Mouse (Mus musculus) G1E (cell line): ENCODE measurements at regions not wholly inside any gene's neighbourhood (a gene's known extent, or its start where the extent isn't known, plus 50 kb on each side); places are given as distances from the start of the nearest gene placed in this dataset.
A peak's percentile ranks its signal among the peaks of the same experiment; 100 is the strongest.

ENCODE experiments used
- ATAC-seq: 2 replicates; pipeline ENCODE4 v1.8.0; 2016; ENCODE audit warnings: mild to moderate bottlenecking; ENCODE audit not compliant: insufficient number of reproducible peaks, poor library complexity, low FRiP score, severe bottlenecking; ENCODE audit errors: extremely low read depth
- DNase-seq: peaks from one replicate; pipeline ENCODE4 v3.0.0; 2012; ENCODE audit warnings: low spot score
- H3K27me3 ChIP-seq: 2 replicates; pipeline ENCODE4 v1.6.1; 2012; ENCODE audit warnings: mild to moderate bottlenecking, low read length, inconsistent platforms; ENCODE audit not compliant: insufficient read depth
- H3K36me3 ChIP-seq: replicated peaks from 2 replicates; pipeline ENCODE3; 2012; ENCODE audit warnings: mild to moderate bottlenecking, inconsistent platforms
- H3K4me1 ChIP-seq: 2 replicates; pipeline ENCODE4 v1.6.1; 2012; ENCODE audit warnings: low read depth, low read length, inconsistent platforms, mixed read lengths; ENCODE audit not compliant: insufficient read depth
- H3K4me3 ChIP-seq: 2 replicates; pipeline ENCODE4 v1.5.1; 2012; ENCODE audit warnings: low read depth, mild to moderate bottlenecking, inconsistent platforms, low read length, moderate library complexity, mixed read lengths
- H3K9me3 ChIP-seq: replicated peaks from 2 replicates; pipeline ENCODE4 v1.6.1; 2012; ENCODE audit warnings: inconsistent platforms
- CTCF ChIP-seq: IDR thresholded peaks from 2 replicates; pipeline ENCODE4 v1.5.1; 2012; ENCODE audit warnings: low read depth, low read length, inconsistent platforms, mixed read lengths
- GATA1 ChIP-seq: IDR thresholded peaks from 2 replicates; pipeline ENCODE4 v1.6.1; 2012; ENCODE audit warnings: borderline replicate concordance, low read length, inconsistent platforms, mixed read lengths
- GATA2 ChIP-seq: IDR thresholded peaks from 2 replicates; pipeline ENCODE4 v1.6.1; 2012; ENCODE audit warnings: low read depth, low read length, inconsistent platforms, borderline replicate concordance
- POLR2AphosphoS5 ChIP-seq: IDR thresholded peaks from 2 replicates; pipeline ENCODE4 v1.6.1; 2012; ENCODE audit warnings: low read depth, low read length, inconsistent platforms; ENCODE audit not compliant: insufficient replicate concordance
- TAL1 ChIP-seq: conservative IDR thresholded peaks from 2 replicates; pipeline ENCODE4 v1.6.1; 2012; ENCODE audit warnings: low read depth, low read length, inconsistent platforms, mixed read lengths

GRCm38 (mm10) chr15:56337879-56338278 is 1139.5 kb downstream of the Slc22a22 start:
- no peaks in the 10 kb centered on the region for H3K27me3 ChIP-seq
- H3K36me3 ChIP-seq, result no peaks in the 10 kb centered on the region
- no peaks in the 10 kb centered on the region for H3K4me1 ChIP-seq
- no peak for ATAC-seq
- DNase-seq, result no peak
- no peak for TF ChIP-seq TAL1
- TF ChIP-seq CTCF, result no peak
- TF ChIP-seq GATA2, result no peak
- no peak for TF ChIP-seq GATA1
- no peak for TF ChIP-seq POLR2AphosphoS5
- H3K4me3 ChIP-seq, result no peak overlapping the region
- H3K9me3 ChIP-seq, result no peaks in the 10 kb centered on the region

GRCm38 (mm10) chr15:56336449-56336848 is 1141.0 kb downstream of the Slc22a22 start:
- no peak for ATAC-seq
- no peak for DNase-seq
- Histone ChIP-seq H3K9me3 (no peaks in the 10 kb centered on the region), H3K4me3 (no peak overlapping the region), H3K4me1 (no peaks in the 10 kb centered on the region), H3K27me3 (no peaks in the 10 kb centered on the region), H3K36me3 (no peaks in the 10 kb centered on the region)
- no peak for TF ChIP-seq TAL1
- no peak for TF ChIP-seq GATA1
- no peak for TF ChIP-seq POLR2AphosphoS5
- no peak for TF ChIP-seq GATA2
- TF ChIP-seq CTCF, result 0 out of 2 replicates have a peak, but pooled peaks have one; percentile 12

GRCm38 (mm10) chr15:56335011-56335410 is 1142.4 kb downstream of the Slc22a22 start:
- TF ChIP-seq GATA1 (no peak), POLR2AphosphoS5 (no peak), CTCF (no peak), GATA2 (no peak), TAL1 (no peak)
- H3K4me1 ChIP-seq, result no peaks in the 10 kb centered on the region
- no peak for DNase-seq
- no peaks in the 10 kb centered on the region for H3K36me3 ChIP-seq
- H3K9me3 ChIP-seq, result no peaks in the 10 kb centered on the region
- no peaks in the 10 kb centered on the region for H3K27me3 ChIP-seq
- no peak overlapping the region for H3K4me3 ChIP-seq
- no peak for ATAC-seq

- H3K27me3 ChIP-seq, result no peaks in the 10 kb centered on the region
- TF ChIP-seq GATA2, result no peak
- TF ChIP-seq GATA1, result no peak
- no peak for TF ChIP-seq POLR2AphosphoS5
- TF ChIP-seq TAL1, result no peak
- no peak for TF ChIP-seq CTCF
- H3K4me3 ChIP-seq, result no peak overlapping the region
- no peak for ATAC-seq
- H3K36me3 ChIP-seq, result no peaks in the 10 kb centered on the region
- H3K4me1 ChIP-seq, result no peaks in the 10 kb centered on the region
- H3K9me3 ChIP-seq, result no peaks in the 10 kb centered on the region
- no peak for DNase-seq
Observed at GRCm38 (mm10) chr15:56320501-56320900, 1156.9 kb downstream of the Slc22a22 start.

GRCm38 (mm10) chr15:56294910-56295438 is 1182.5 kb downstream of the Slc22a22 start:
- TF ChIP-seq POLR2AphosphoS5, result no peak
- no peak for TF ChIP-seq CTCF
- no peak for TF ChIP-seq GATA1
- no peak for TF ChIP-seq GATA2
- no peak for TF ChIP-seq TAL1
- Histone ChIP-seq H3K9me3 (no peaks in the 10 kb centered on the region), H3K27me3 (no peaks in the 10 kb centered on the region), H3K4me3 (no peak overlapping the region), H3K36me3 (no peaks in the 10 kb centered on the region), H3K4me1 (no peaks in the 10 kb centered on the region)
- ATAC-seq (no peak), DNase-seq (no peak)

- Histone ChIP-seq H3K36me3 (no peaks in the 10 kb centered on the region), H3K27me3 (no peaks in the 10 kb centered on the region), H3K4me3 (no peak overlapping the region), H3K9me3 (no peaks in the 10 kb centered on the region), H3K4me1 (no peaks in the 10 kb centered on the region)
- DNase-seq (no peak), ATAC-seq (no peak)
- TF ChIP-seq CTCF (no peak), GATA1 (no peak), GATA2 (no peak), TAL1 (no peak), POLR2AphosphoS5 (no peak)
Observed at GRCm38 (mm10) chr15:56278622-56279301, 1198.7 kb downstream of the Slc22a22 start.
